Mouse (Mus musculus) left cerebral cortex, postnatal 36 days (tissue): Measurements from ENCODE around the gene Epas1. TPM values are rescaled to one million over a fixed set of nuclear protein-coding genes. Genes with fewer than 3 reads are reported as not detected.

ENCODE experiments used
- DNase-seq, 2 experiments: peaks; one replicate each; pipeline ENCODE4 v3.0.0; 2021 to 2022; ENCODE audit warnings: low spot score in 2 of 2, mixed read lengths in 1 of 2
- intact Hi-C: fragments of 180-260 bp; cut with DNase I; formaldehyde crosslinking; loops from one replicate; pipeline ENCODE4 v1.15.1; 2025
- total RNA-seq, 2 experiments: library from RNA; stranded (reverse); gene quantifications; 2 replicates each; pipeline ENCODE4 v1.2.3; 2021

Gene Epas1
- total RNA-seq, 2 experiments from 2014 or later = 82.2 to 94.0 TPM

DNA sequence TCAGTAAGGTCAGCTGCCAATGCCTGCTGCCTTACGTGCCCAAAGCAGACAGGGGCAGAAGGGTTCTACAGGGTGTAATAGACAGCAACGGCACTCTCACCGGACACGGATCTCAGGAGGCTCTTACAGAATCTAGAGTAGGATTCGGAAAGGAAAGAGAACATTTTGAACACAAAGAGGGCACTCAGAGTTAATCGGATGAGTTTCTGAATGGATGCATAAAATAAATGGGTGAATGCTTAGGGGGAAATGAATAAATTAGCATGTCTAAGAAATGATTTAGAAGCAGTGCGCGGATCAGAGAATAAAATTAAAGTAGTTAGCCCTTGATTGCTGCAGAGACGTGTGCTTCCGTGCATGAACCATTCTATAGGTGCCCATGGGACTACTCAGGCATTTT lies 126.6 kb downstream of the Epas1 start:
- intact Hi-C loops = no loop called here
- no peak for DNase-seq

DNA sequence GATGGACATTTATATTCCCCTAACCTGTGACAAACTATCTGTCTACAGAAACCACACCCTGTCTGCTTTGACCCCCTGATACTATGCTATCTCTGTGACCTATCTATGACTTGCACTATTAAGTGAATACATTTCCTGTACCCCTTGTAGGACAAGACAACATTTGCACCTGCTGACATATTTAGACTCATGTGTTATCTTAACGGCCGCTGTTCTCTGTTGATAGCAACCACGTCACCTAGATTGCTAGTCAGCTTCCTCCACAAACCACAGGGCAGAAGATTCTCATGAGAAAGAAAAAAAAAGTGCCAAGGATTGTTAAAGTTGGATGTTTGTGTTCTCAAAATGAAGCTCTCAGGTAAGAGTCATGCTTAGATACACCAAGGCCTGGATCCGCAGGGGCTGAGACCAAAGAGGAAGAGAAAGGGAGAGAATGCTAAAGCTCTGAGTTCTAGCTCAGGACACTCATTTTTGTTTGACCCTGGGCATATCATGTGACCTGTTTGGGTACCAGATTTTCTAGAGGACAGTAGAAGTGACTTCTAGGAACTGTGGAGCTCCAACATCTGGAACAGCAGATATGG lies 127.1 kb downstream of the Epas1 start:
- no peak for DNase-seq
- intact Hi-C loops = no loop called here

Other genes starting within 250 kb of the Epas1 start
- gene Gm10309, start 248.5 kb upstream of the Epas1 start, total RNA-seq = not detected
- gene Tmem247, start 163.6 kb downstream of the Epas1 start, total RNA-seq = not detected
- not detected for gene Atp6v1e2, start 194.2 kb downstream of the Epas1 start, total RNA-seq
- 10 to 100 TPM; 36.3 to 45.0 TPM for gene Rhoq, start 209.4 kb downstream of the Epas1 start, total RNA-seq